Mouse (Mus musculus) midbrain, embryonic 12.5 days (tissue): ENCODE measurements around the gene Snx12. TPM values are rescaled to one million over a fixed set of nuclear protein-coding genes. Genes with fewer than 3 reads are reported as not detected.

Experiments
- ATAC-seq: fragments of 200-750 bp; cut with Nextera tagmentation; 2 replicates; pipeline ENCODE4 v1.8.0; 2017; ENCODE audit warnings: low read depth, moderate TSS enrichment, moderate library complexity; ENCODE audit not compliant: low FRiP score
- H3K27ac ChIP-seq: fragments of 300-500 bp; sonication (generic); replicated peaks from 2 replicates; pipeline ENCODE4 v1.5.1; 2016; ENCODE audit warnings: mild to moderate bottlenecking
- H3K27me3 ChIP-seq: fragments of 300-500 bp; sonication (generic); 2 replicates; pipeline ENCODE4 v1.6.1; 2016; ENCODE audit warnings: mild to moderate bottlenecking
- H3K36me3 ChIP-seq: fragments of 300-500 bp; sonication (generic); 2 replicates; pipeline ENCODE4 v1.6.1; 2016
- H3K4me1 ChIP-seq: fragments of 300-500 bp; sonication (generic); 2 replicates; pipeline ENCODE4 v1.6.1; 2016
- H3K4me2 ChIP-seq: fragments of 300-500 bp; sonication (generic); replicated peaks from 2 replicates; pipeline ENCODE4 v1.6.1; 2016; ENCODE audit warnings: mild to moderate bottlenecking, moderate library complexity
- H3K4me3 ChIP-seq: fragments of 300-500 bp; sonication (generic); 2 replicates; pipeline ENCODE4 v1.5.1; 2016; ENCODE audit warnings: mild to moderate bottlenecking
- H3K9ac ChIP-seq: fragments of 300-500 bp; sonication (generic); replicated peaks from 2 replicates; pipeline ENCODE4 v1.6.1; 2016; ENCODE audit warnings: mild to moderate bottlenecking, moderate library complexity
- H3K9me3 ChIP-seq: fragments of 300-500 bp; sonication (generic); 2 replicates; pipeline ENCODE4 v1.6.1; 2016; ENCODE audit warnings: mild to moderate bottlenecking
- WGBS: fragments of 180-500 bp; shearing (Covaris S2); methylation state at CpG from one replicate; pipeline ENCODE4 v1.1.7; 2016; 5-methylcytosine and 5-hydroxymethylcytosine counted together
- polyA plus RNA-seq: library from polyadenylated mRNA; unstranded; fragments of >200 nt; fragmentation: Nextera tagmentation; extraction: Ambion mirVana; gene quantifications from 2 replicates; pipeline ENCODE4 v1.2.1, GENCODE M21; 2016

Gene Snx12
- polyA plus RNA-seq, 1 experiment from 2014 or later: 57.2 TPM

GRCm38 (mm10) chrX:101222796-101223162, 416 bp upstream of the Snx12 start:
- Histone ChIP-seq H3K9ac (no peak overlapping the region), H3K9me3 (no peaks in the 10 kb centered on the region), H3K27me3 (peaks cover 12% of the 10 kb centered on the region; the same call in 1 of the 2 replicates), H3K4me3 (peak overlapping the region; percentile 55), H3K4me1 (0 out of 2 replicates have a peak, but pooled peaks cover 6% of the 10 kb centered on the region), H3K36me3 (no peaks in the 10 kb centered on the region), H3K4me2 (peak overlapping the region; percentile 56), H3K27ac (peak overlapping the region; percentile 76)
- 31% methylated on average over 7 of the region's 7 CpGs for WGBS
- ATAC-seq: no peak

GRCm38 (mm10) chrX:101189285-101189684, 33.1 kb downstream of the Snx12 start:
- no peaks in the 10 kb centered on the region for H3K36me3 ChIP-seq
- WGBS: 85% methylated on average over 3 of the region's 3 CpGs

DNA sequence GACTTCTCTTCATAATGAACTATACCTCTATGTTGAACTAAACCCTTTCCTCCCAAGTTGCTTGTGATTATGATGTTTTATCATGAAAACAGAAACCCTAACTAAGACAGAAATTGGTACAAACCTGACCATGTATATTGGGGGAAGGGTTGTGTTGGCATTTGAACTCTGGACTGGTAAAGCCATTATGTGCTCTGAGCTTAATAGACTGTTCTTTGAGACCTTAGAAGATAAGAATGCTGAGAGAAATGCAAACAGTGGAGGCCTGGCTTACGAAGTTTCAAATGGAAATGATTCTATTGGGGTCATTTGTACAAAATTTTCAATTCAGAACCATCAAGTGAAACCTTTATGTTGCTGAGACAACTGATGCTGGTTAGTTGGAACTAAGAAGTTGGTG, 34.7 kb downstream of the Snx12 start:
- no peaks in the 10 kb centered on the region for H3K9me3 ChIP-seq
- no peak overlapping the region for H3K9ac ChIP-seq
- H3K36me3 ChIP-seq: no peaks in the 10 kb centered on the region
- no peaks in the 10 kb centered on the region for H3K4me1 ChIP-seq
- 82% methylated on average over 1 of the region's 1 CpGs for WGBS
- no peak overlapping the region for H3K4me3 ChIP-seq
- no peak for ATAC-seq
- H3K4me2 ChIP-seq: no peak overlapping the region
- no peak overlapping the region for H3K27ac ChIP-seq
- peaks cover 13% of the 10 kb centered on the region for H3K27me3 ChIP-seq

More at GRCm38 (mm10) chrX:101189285-101189684, 33.1 kb downstream of the Snx12 start:
- no peaks in the 10 kb centered on the region for H3K4me1 ChIP-seq
- no peak overlapping the region for H3K9ac ChIP-seq
- no peak overlapping the region for H3K4me2 ChIP-seq
- H3K27ac ChIP-seq: no peak overlapping the region
- peaks cover 13% of the 10 kb centered on the region for H3K27me3 ChIP-seq
- no peak overlapping the region for H3K4me3 ChIP-seq
- no peak for ATAC-seq
- no peaks in the 10 kb centered on the region for H3K9me3 ChIP-seq

GRCm38 (mm10) chrX:101173388-101173787, 49.0 kb downstream of the Snx12 start:
- Histone ChIP-seq H3K9me3 (no peaks in the 10 kb centered on the region), H3K9ac (no peak overlapping the region), H3K27ac (no peak overlapping the region), H3K4me2 (no peak overlapping the region), H3K4me1 (no peaks in the 10 kb centered on the region), H3K36me3 (no peaks in the 10 kb centered on the region), H3K4me3 (no peak overlapping the region), H3K27me3 (no peaks in the 10 kb centered on the region)
- WGBS: 93% methylated on average over 1 of the region's 1 CpGs
- ATAC-seq: no peak

GRCm38 (mm10) chrX:101168425-101168824, 53.9 kb downstream of the Snx12 start:
- no peak for ATAC-seq
- WGBS: 80% methylated on average over 2 of the region's 2 CpGs
- no peaks in the 10 kb centered on the region for H3K4me1 ChIP-seq

GRCm38 (mm10) chrX:101163739-101164138, 58.6 kb downstream of the Snx12 start:
- 89% methylated on average over 2 of the region's 2 CpGs for WGBS
- H3K9ac ChIP-seq: no peak overlapping the region

More at GRCm38 (mm10) chrX:101168425-101168824, 53.9 kb downstream of the Snx12 start:
- H3K9me3 ChIP-seq: no peaks in the 10 kb centered on the region
- no peak overlapping the region for H3K4me3 ChIP-seq
- no peaks in the 10 kb centered on the region; the same call in 1 of the 2 replicates for H3K27me3 ChIP-seq
- no peak overlapping the region for H3K9ac ChIP-seq
- no peaks in the 10 kb centered on the region for H3K36me3 ChIP-seq
- no peak overlapping the region for H3K4me2 ChIP-seq
- no peak overlapping the region for H3K27ac ChIP-seq

GRCm38 (mm10) chrX:101163278-101163677, 59.1 kb downstream of the Snx12 start:
- no peak for ATAC-seq

More at GRCm38 (mm10) chrX:101163739-101164138, 58.6 kb downstream of the Snx12 start:
- Histone ChIP-seq H3K4me3 (no peak overlapping the region), H3K9me3 (no peaks in the 10 kb centered on the region), H3K27ac (no peak overlapping the region), H3K4me2 (no peak overlapping the region), H3K36me3 (no peaks in the 10 kb centered on the region), H3K4me1 (no peaks in the 10 kb centered on the region), H3K27me3 (peaks cover 9% of the 10 kb centered on the region; the same call in 1 of the 2 replicates)
- ATAC-seq: no peak

DNA sequence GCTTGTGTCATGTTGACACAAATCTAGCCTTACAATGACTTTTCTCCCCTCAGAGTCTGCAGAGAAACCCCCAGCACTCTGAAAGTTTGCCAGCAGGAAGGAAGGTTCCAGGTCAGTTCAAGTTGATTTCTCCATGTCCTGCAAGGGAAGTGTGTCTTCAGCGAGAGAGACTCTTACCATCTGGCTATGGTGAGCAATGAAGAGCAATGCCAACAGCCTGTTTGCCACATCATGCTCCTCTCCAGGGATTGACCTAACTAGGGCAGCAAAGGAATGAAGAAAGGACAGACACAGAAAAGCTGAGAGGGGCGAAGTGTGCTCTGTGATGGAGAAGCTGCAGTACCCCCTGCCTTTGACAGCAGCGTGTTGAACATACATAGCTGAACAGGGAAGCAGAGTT, 59.8 kb downstream of the Snx12 start:
- Histone ChIP-seq H3K4me3 (no peak overlapping the region), H3K27me3 (peaks cover 9% of the 10 kb centered on the region; the same call in 1 of the 2 replicates), H3K4me1 (no peaks in the 10 kb centered on the region), H3K36me3 (no peaks in the 10 kb centered on the region), H3K4me2 (no peak overlapping the region), H3K9me3 (no peaks in the 10 kb centered on the region), H3K9ac (no peak overlapping the region), H3K27ac (no peak overlapping the region)
- ATAC-seq: no peak
- 91% methylated on average over 3 of the region's 3 CpGs for WGBS

More at GRCm38 (mm10) chrX:101163278-101163677, 59.1 kb downstream of the Snx12 start:
- no peaks in the 10 kb centered on the region for H3K9me3 ChIP-seq
- no peaks in the 10 kb centered on the region for H3K36me3 ChIP-seq
- no peaks in the 10 kb centered on the region for H3K4me1 ChIP-seq
- H3K27me3 ChIP-seq: peaks cover 9% of the 10 kb centered on the region; the same call in 1 of the 2 replicates
- H3K27ac ChIP-seq: no peak overlapping the region
- 87% methylated on average over 3 of the region's 3 CpGs for WGBS
- no peak overlapping the region for H3K9ac ChIP-seq
- H3K4me2 ChIP-seq: no peak overlapping the region
- no peak overlapping the region for H3K4me3 ChIP-seq

DNA sequence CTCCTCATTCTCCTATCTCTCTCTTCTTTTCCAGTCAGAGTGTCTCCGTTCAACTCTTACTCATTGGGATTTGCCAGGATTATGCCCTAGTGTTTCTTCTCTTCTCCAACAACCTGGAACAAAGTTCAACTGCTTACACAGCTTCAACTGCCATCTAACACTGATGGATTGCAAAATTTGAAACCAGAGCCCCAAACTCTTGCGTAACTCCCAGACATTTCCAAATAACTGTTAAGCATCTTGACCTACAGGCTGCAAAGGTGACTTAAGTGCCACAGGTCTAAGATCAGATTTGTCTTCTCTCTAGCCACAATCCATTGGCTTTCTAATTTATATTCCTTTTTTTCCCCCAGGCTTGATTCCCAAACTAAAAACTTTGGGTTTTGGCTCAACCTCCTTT, 64.9 kb downstream of the Snx12 start:
- H3K9ac ChIP-seq: no peak overlapping the region
- H3K4me1 ChIP-seq: no peaks in the 10 kb centered on the region
- no peak for ATAC-seq
- 80% methylated on average over 2 of the region's 2 CpGs for WGBS
- peaks cover 3% of the 10 kb centered on the region; the same call in 1 of the 2 replicates for H3K27me3 ChIP-seq
- H3K36me3 ChIP-seq: no peaks in the 10 kb centered on the region
- no peak overlapping the region for H3K27ac ChIP-seq
- H3K9me3 ChIP-seq: no peaks in the 10 kb centered on the region
- no peak overlapping the region for H3K4me3 ChIP-seq
- no peak overlapping the region for H3K4me2 ChIP-seq

DNA sequence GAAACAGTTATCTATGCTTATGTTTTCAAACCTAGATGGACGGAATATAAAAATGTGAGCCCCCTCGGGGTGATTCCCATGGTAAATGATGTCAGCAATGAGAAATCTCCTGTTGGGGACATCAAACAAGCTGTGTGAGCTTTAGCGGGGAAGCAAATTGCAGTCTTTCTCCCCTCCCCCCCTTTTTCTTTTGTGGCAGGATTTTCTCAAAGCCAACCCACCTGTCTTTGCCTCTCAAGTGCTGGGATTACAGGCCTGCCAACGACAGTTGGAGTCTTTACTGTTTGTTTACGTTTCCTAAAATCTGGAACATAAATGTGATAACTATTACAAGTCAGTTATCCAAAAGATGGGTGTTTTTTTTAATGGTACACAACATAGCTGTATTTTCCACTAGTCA, 66.0 kb downstream of the Snx12 start:
- no peak overlapping the region for H3K4me3 ChIP-seq
- H3K4me1 ChIP-seq: no peaks in the 10 kb centered on the region
- ATAC-seq: no peak
- H3K27ac ChIP-seq: no peak overlapping the region
- no peaks in the 10 kb centered on the region for H3K9me3 ChIP-seq
- no peak overlapping the region for H3K4me2 ChIP-seq
- H3K9ac ChIP-seq: no peak overlapping the region
- no peaks in the 10 kb centered on the region for H3K36me3 ChIP-seq
- no peaks in the 10 kb centered on the region; the same call in 1 of the 2 replicates for H3K27me3 ChIP-seq
- 34% methylated on average over 5 of the region's 5 CpGs for WGBS

GRCm38 (mm10) chrX:101147506-101147905, 74.9 kb downstream of the Snx12 start:
- no peak for ATAC-seq
- WGBS: 55% methylated on average over 5 of the region's 5 CpGs
- H3K9me3 ChIP-seq: no peaks in the 10 kb centered on the region

DNA sequence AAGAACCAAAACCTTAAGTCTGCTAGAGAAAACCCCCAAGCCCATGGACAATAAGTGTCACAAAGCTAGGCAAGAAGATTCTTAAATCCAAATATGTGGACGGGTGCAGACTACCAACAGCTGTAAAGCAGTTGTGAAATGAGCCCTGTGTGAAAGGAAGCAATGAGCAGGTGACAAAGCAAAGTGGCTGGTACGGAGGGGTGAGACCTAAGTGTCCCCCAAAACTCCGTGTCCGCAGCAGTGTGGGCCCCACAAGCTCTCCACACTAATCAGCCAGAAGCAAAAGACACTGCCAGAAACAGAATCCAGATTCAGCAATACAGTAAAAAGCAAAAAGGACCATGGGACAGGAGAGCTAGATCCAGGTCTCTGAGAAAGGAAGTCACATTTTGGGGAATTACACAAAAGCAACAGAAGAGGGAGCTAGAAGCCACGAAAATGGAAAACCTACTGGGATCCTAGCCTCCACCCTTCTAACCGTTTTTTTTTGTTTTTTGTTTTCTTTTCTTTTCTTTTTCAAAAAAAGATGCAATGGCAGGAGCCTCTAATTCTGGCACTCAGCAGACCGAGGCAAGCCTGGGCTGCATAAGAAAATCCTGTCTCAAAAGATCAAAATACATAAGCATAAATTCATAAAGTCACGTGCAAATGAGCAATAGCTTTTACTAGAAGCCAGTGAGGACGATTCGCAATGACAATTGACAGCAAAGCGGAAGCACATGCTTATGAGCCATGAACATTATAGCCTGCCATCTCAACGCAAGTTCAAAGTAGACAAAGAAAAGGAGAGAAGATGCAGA, 90.2 kb downstream of the Snx12 start:
- WGBS: 40% methylated on average over 12 of the region's 12 CpGs
- H3K4me2 ChIP-seq: peak overlapping the region; percentile 27
- H3K4me1 ChIP-seq: no peaks in the 10 kb centered on the region
- H3K4me3 ChIP-seq: no peak overlapping the region
- H3K27me3 ChIP-seq: 0 out of 2 replicates have a peak, but pooled peaks cover 4% of the 10 kb centered on the region
- H3K9me3 ChIP-seq: no peaks in the 10 kb centered on the region
- no peak overlapping the region for H3K9ac ChIP-seq
- no peaks in the 10 kb centered on the region for H3K36me3 ChIP-seq
- ATAC-seq: no peak
- no peak overlapping the region for H3K27ac ChIP-seq

More at GRCm38 (mm10) chrX:101147506-101147905, 74.9 kb downstream of the Snx12 start:
- no peaks in the 10 kb centered on the region for H3K36me3 ChIP-seq
- H3K27me3 ChIP-seq: 0 out of 2 replicates have a peak, but pooled peaks cover 7% of the 10 kb centered on the region
- H3K4me1 ChIP-seq: no peaks in the 10 kb centered on the region
- no peak overlapping the region for H3K4me3 ChIP-seq
- H3K9ac ChIP-seq: no peak overlapping the region
- no peak overlapping the region for H3K4me2 ChIP-seq
- H3K27ac ChIP-seq: no peak overlapping the region
